Mouse (Mus musculus): Measurements from ENCODE around the gene Prmt9. TPM values are rescaled to one million over a fixed set of nuclear protein-coding genes. Genes with fewer than 3 reads are reported as not detected.

The Prmt9 gene
- polyA plus RNA-seq, 1 experiment from 2014 or later = 19.6 TPM

- WGBS = 88% methylated on average over 1 of the region's 1 CpGs
- H3K4me2 ChIP-seq (ENCODE audit: low read length) = no peak overlapping the region
These were observed 10.9 kb upstream of the Prmt9 start for GRCm38 (mm10) chr8:77538256-77538655.

DNA sequence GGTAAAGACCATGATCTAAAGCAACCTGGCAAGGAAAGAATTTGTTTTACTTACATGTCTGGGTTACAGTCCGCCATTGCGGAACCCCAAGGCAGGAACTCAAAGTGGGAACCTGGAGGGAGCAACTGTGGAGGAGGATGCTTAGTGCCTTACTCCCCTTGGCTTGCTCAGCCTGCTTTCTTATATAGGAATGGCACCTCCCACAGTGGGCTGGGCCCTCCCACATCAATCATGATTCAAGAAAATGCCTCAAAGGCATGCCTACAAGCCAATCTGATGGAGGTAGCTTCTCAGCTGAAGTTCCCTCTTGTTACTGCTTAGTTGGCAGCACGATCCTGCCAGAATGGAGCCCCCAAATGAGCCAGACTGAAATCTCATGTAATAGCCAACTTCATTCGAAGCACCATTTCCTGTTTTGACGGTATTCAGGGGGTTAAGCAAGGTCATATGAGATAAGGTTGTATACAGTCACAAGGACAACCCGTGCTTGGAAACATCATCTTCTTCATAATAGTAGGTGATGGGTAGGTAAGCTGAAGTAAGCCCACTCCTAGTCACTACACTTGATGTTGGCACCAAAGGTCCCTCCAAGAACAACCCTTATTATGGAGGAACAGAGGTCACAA, 5.9 kb upstream of the Prmt9 start:
- no peaks in the 10 kb centered on the region for H3K4me1 ChIP-seq (replicated peaks; ENCODE audit: control insufficient read depth, insufficient read depth, low read length)
- H3K27ac ChIP-seq (ENCODE audit: low read depth) = no peak overlapping the region
- H3K9ac ChIP-seq (ENCODE audit: low read length) = no peak overlapping the region
- 76% methylated on average over 6 of the region's 6 CpGs for WGBS
- no peaks in the 10 kb centered on the region for H3K36me3 ChIP-seq (ENCODE audit: control insufficient read depth, insufficient read depth, low read length)
- DNase-seq (ENCODE audit: low spot score) = no peak
- no peak overlapping the region for H3K4me2 ChIP-seq (ENCODE audit: low read length)
- no peaks in the 10 kb centered on the region for H3K9me3 ChIP-seq (ENCODE audit: control insufficient read depth, low read length)
- no peak overlapping the region for H3K4me3 ChIP-seq (ENCODE audit: low read depth, low read length)
- no peaks in the 10 kb centered on the region for H3K27me3 ChIP-seq (replicated peaks; ENCODE audit: control insufficient read depth, insufficient read depth, low read length)
- no peak for ATAC-seq (replicated peaks; ENCODE audit: low FRiP score, low TSS enrichment, low read depth)

More at GRCm38 (mm10) chr8:77538256-77538655, 10.9 kb upstream of the Prmt9 start:
- H3K4me3 ChIP-seq (ENCODE audit: low read depth, low read length) = no peak overlapping the region
- no peak overlapping the region for H3K9ac ChIP-seq (ENCODE audit: low read length)
- DNase-seq (ENCODE audit: low spot score) (no peak), ATAC-seq (replicated peaks; ENCODE audit: low FRiP score, low TSS enrichment, low read depth) (no peak)
- no peaks in the 10 kb centered on the region for H3K9me3 ChIP-seq (ENCODE audit: control insufficient read depth, low read length)
- no peaks in the 10 kb centered on the region for H3K36me3 ChIP-seq (ENCODE audit: control insufficient read depth, insufficient read depth, low read length)
- H3K27ac ChIP-seq (ENCODE audit: low read depth) = no peak overlapping the region
- H3K27me3 ChIP-seq (replicated peaks; ENCODE audit: control insufficient read depth, insufficient read depth, low read length) = no peaks in the 10 kb centered on the region
- no peaks in the 10 kb centered on the region for H3K4me1 ChIP-seq (replicated peaks; ENCODE audit: control insufficient read depth, insufficient read depth, low read length)

DNA sequence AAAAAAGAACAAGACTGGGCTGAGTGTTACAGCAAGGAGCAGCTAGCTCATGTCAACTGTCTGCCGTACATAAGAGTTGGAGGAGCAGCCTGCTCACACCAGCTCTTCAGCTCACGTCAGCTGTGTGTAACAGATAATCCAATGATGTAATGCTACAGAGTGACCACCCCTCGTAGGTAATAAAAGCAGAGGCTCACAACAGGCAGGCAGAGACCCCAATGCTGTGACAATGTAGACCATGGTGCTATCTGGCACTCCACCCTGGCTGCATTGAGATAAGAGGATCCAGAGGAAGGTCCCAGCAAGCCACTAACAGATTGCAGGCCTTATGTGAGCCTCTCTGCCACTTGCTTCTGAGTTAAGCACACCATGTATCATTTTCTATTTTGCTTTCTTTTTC, 4.8 kb upstream of the Prmt9 start:
- H3K9me3 ChIP-seq (ENCODE audit: control insufficient read depth, low read length) = no peaks in the 10 kb centered on the region
- no peaks in the 10 kb centered on the region for H3K36me3 ChIP-seq (ENCODE audit: control insufficient read depth, insufficient read depth, low read length)
- H3K27ac ChIP-seq (ENCODE audit: low read depth) = no peak overlapping the region
- no peaks in the 10 kb centered on the region for H3K27me3 ChIP-seq (replicated peaks; ENCODE audit: control insufficient read depth, insufficient read depth, low read length)
- 74% methylated on average over 3 of the region's 3 CpGs for WGBS
- no peaks in the 10 kb centered on the region for H3K4me1 ChIP-seq (replicated peaks; ENCODE audit: control insufficient read depth, insufficient read depth, low read length)
- no peak overlapping the region for H3K9ac ChIP-seq (ENCODE audit: low read length)
- ATAC-seq (replicated peaks; ENCODE audit: low FRiP score, low TSS enrichment, low read depth) (no peak), DNase-seq (ENCODE audit: low spot score) (no peak)
- H3K4me2 ChIP-seq (ENCODE audit: low read length) = no peak overlapping the region
- H3K4me3 ChIP-seq (ENCODE audit: low read depth, low read length) = no peak overlapping the region

DNA sequence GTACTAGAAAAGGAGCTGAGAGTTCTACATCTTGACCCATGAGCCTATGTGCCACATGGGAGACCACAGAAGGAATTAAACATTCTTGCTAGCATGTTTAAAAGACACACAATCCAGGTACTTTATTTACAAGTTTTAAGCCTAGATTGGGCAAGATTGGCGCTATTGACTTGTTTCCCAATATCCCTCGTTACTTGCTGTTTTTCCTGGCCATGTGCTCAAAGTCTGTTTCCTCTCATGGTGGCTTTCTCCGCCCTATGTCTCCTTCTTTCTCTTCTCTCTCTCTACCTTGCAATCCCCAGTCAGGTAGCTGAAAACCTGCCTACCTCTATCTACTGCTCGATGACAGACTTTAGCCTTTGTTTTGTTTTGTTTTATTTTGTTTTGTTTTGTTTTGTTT, 3.6 kb upstream of the Prmt9 start:
- ATAC-seq (replicated peaks; ENCODE audit: low FRiP score, low TSS enrichment, low read depth) (no peak), DNase-seq (ENCODE audit: low spot score) (no peak)
- H3K27ac ChIP-seq (ENCODE audit: low read depth) = no peak overlapping the region
- H3K4me2 ChIP-seq (ENCODE audit: low read length) = no peak overlapping the region
- no peaks in the 10 kb centered on the region for H3K36me3 ChIP-seq (ENCODE audit: control insufficient read depth, insufficient read depth, low read length)
- no peaks in the 10 kb centered on the region for H3K27me3 ChIP-seq (replicated peaks; ENCODE audit: control insufficient read depth, insufficient read depth, low read length)
- no peak overlapping the region for H3K4me3 ChIP-seq (ENCODE audit: low read depth, low read length)
- 90% methylated on average over 4 of the region's 4 CpGs for WGBS
- H3K4me1 ChIP-seq (replicated peaks; ENCODE audit: control insufficient read depth, insufficient read depth, low read length) = no peaks in the 10 kb centered on the region
- no peaks in the 10 kb centered on the region for H3K9me3 ChIP-seq (ENCODE audit: control insufficient read depth, low read length)
- no peak overlapping the region for H3K9ac ChIP-seq (ENCODE audit: low read length)

DNA sequence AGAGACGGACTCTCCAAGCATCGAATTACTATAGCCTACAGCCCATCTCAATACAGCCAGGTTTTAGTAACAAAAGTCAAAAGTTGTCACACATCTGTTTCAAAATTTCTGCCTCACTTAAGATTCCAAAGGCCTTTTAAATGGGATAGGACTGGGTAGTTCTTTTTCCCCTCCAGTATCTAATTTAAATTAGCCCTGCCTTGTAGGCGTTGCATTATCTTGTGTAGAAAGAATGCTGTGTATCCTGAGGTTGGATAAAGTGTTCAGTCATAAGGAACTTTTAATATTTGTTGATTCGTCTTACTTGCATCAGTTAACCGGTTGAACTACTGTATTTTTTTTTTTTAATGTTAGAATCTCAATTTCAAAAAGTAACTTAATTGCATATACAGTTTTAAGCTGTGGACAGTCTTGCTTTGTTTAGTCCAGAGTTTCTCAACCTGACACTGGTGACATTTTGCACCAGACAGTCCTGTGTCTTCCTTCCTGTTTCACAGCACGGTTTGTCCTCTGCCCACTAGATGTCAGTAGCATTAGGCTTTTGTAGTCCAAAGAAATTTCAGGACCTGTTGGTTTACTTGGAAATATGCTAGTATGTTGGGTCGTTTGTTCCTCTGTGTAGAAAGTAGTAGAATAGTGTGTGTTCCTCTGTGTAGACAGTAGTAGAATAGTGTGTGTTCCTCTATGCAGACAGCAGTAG, 834 bp downstream of the Prmt9 start:
- DNase-seq (ENCODE audit: low spot score) (no peak), ATAC-seq (replicated peaks; ENCODE audit: low FRiP score, low TSS enrichment, low read depth) (no peak)
- Histone ChIP-seq H3K27me3 (replicated peaks; ENCODE audit: control insufficient read depth, insufficient read depth, low read length) (no peaks in the 10 kb centered on the region), H3K4me3 (ENCODE audit: low read depth, low read length) (peak overlapping the region; percentile 75), H3K27ac (ENCODE audit: low read depth) (no peak overlapping the region), H3K4me1 (replicated peaks; ENCODE audit: control insufficient read depth, insufficient read depth, low read length) (no peaks in the 10 kb centered on the region), H3K4me2 (ENCODE audit: low read length) (peak overlapping the region; percentile 77), H3K36me3 (ENCODE audit: control insufficient read depth, insufficient read depth, low read length) (peaks cover 29% of the 10 kb centered on the region), H3K9me3 (ENCODE audit: control insufficient read depth, low read length) (0 out of 2 replicates have a peak, but pooled peaks cover 4% of the 10 kb centered on the region), H3K9ac (ENCODE audit: low read length) (peak overlapping the region; percentile 81)
- WGBS = 16% methylated on average over 7 of the region's 7 CpGs

DNA sequence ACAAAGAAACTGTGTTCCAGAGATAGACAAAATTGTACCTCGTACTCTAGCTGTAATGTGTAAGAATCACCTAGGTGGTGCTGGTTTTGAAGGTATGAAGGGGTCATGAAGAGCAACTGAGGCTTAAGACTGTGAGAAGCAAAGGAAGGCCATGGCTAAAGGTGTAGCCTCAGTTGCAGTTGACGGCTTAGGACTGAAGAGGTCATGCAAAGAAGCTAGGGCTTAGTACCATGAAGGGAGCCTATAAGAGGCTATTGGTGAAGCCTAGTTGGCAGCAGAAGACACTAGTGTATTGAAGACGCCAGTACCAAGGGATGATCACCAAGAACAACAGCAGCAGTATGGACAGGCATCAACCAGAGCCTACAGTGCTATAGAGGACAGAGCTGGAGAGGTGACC, 3.3 kb downstream of the Prmt9 start:
- Histone ChIP-seq H3K4me1 (replicated peaks; ENCODE audit: control insufficient read depth, insufficient read depth, low read length) (no peaks in the 10 kb centered on the region), H3K4me2 (ENCODE audit: low read length) (no peak overlapping the region), H3K9me3 (ENCODE audit: control insufficient read depth, low read length) (0 out of 2 replicates have a peak, but pooled peaks cover 4% of the 10 kb centered on the region), H3K27me3 (replicated peaks; ENCODE audit: control insufficient read depth, insufficient read depth, low read length) (no peaks in the 10 kb centered on the region), H3K9ac (ENCODE audit: low read length) (no peak overlapping the region), H3K4me3 (ENCODE audit: low read depth, low read length) (no peak overlapping the region), H3K36me3 (ENCODE audit: control insufficient read depth, insufficient read depth, low read length) (peaks cover 48% of the 10 kb centered on the region), H3K27ac (ENCODE audit: low read depth) (no peak overlapping the region)
- WGBS = 97% methylated on average over 3 of the region's 3 CpGs
- DNase-seq (ENCODE audit: low spot score) (no peak), ATAC-seq (replicated peaks; ENCODE audit: low FRiP score, low TSS enrichment, low read depth) (no peak)

DNA sequence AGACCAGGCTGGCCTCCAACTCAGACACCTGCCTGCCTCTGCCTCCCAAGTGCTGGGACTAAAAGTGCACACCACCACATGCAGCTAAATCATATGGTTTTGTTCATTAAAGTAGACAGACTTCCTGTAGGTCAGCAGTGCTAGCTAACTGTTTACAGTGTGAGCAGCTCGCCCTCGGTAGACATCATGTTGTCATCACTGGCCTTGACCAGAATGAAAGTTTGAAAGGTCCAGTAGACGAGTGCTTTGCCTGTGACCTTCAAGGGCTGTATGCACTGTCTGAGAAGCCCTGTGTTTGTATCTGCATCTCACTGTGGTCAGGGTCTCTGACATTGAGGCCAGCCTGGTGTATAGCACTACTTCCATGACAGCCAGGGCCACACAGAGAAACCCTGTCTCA, 12.2 kb downstream of the Prmt9 start:
- no peaks in the 10 kb centered on the region for H3K4me1 ChIP-seq (replicated peaks; ENCODE audit: control insufficient read depth, insufficient read depth, low read length)
- no peak overlapping the region for H3K9ac ChIP-seq (ENCODE audit: low read length)
- no peak overlapping the region for H3K27ac ChIP-seq (ENCODE audit: low read depth)
- WGBS = 72% methylated on average over 3 of the region's 3 CpGs
- DNase-seq (ENCODE audit: low spot score) = no peak
- H3K27me3 ChIP-seq (replicated peaks; ENCODE audit: control insufficient read depth, insufficient read depth, low read length) = no peaks in the 10 kb centered on the region
- H3K4me2 ChIP-seq (ENCODE audit: low read length) = no peak overlapping the region
- no peak overlapping the region for H3K4me3 ChIP-seq (ENCODE audit: low read depth, low read length)
- peaks cover 89% of the 10 kb centered on the region for H3K36me3 ChIP-seq (ENCODE audit: control insufficient read depth, insufficient read depth, low read length)
- no peak for ATAC-seq (replicated peaks; ENCODE audit: low FRiP score, low TSS enrichment, low read depth)
- H3K9me3 ChIP-seq (ENCODE audit: control insufficient read depth, low read length) = no peaks in the 10 kb centered on the region

DNA sequence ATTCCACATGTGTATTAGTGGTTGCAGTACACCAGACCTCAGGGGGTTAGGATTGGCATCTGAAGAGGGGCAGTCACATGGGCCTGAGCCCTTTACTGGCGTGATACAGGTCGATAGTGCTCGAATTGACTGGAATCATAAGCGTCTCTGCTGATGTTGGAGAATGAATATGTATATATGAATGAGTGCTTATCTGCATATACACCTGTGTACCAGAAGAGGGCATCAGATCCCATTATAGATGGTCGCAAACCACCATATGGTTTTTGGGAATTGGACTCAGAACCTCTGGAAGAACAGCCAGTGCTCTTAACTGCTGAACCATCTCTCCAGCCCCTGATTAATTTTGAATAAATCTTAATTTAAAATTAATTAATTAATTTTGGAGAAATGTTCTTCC, 25.0 kb downstream of the Prmt9 start:
- no peak for DNase-seq (ENCODE audit: low spot score)
- peaks cover 67% of the 10 kb centered on the region for H3K36me3 ChIP-seq (ENCODE audit: control insufficient read depth, insufficient read depth, low read length)
- no peak overlapping the region for H3K27ac ChIP-seq (ENCODE audit: low read depth)
- H3K27me3 ChIP-seq (replicated peaks; ENCODE audit: control insufficient read depth, insufficient read depth, low read length) = no peaks in the 10 kb centered on the region
- no peak overlapping the region for H3K4me3 ChIP-seq (ENCODE audit: low read depth, low read length)
- WGBS = 91% methylated on average over 5 of the region's 5 CpGs
- H3K4me1 ChIP-seq (replicated peaks; ENCODE audit: control insufficient read depth, insufficient read depth, low read length) = no peaks in the 10 kb centered on the region
- no peak overlapping the region for H3K9ac ChIP-seq (ENCODE audit: low read length)
- no peak for ATAC-seq (replicated peaks; ENCODE audit: low FRiP score, low TSS enrichment, low read depth)
- H3K4me2 ChIP-seq (ENCODE audit: low read length) = no peak overlapping the region
- no peaks in the 10 kb centered on the region for H3K9me3 ChIP-seq (ENCODE audit: control insufficient read depth, low read length)

GRCm38 (mm10) chr8:77577674-77578073, 28.5 kb downstream of the Prmt9 start:
- DNase-seq (ENCODE audit: low spot score) = no peak
- H3K27ac ChIP-seq (ENCODE audit: low read depth) = no peak overlapping the region
- H3K9me3 ChIP-seq (ENCODE audit: control insufficient read depth, low read length) = no peaks in the 10 kb centered on the region
- ATAC-seq (replicated peaks; ENCODE audit: low FRiP score, low TSS enrichment, low read depth) = no peak
- no peaks in the 10 kb centered on the region for H3K4me1 ChIP-seq (replicated peaks; ENCODE audit: control insufficient read depth, insufficient read depth, low read length)
- WGBS = 95% methylated on average over 7 of the region's 7 CpGs
- H3K36me3 ChIP-seq (ENCODE audit: control insufficient read depth, insufficient read depth, low read length) = peaks cover 73% of the 10 kb centered on the region
- H3K27me3 ChIP-seq (replicated peaks; ENCODE audit: control insufficient read depth, insufficient read depth, low read length) = no peaks in the 10 kb centered on the region
- H3K9ac ChIP-seq (ENCODE audit: low read length) = no peak overlapping the region
- H3K4me2 ChIP-seq (ENCODE audit: low read length) = no peak overlapping the region
- no peak overlapping the region for H3K4me3 ChIP-seq (ENCODE audit: low read depth, low read length)
